Mouse (Mus musculus) limb, embryonic 12.5 days (tissue): ENCODE measurements around the gene Gm10944. TPM values are rescaled to one million over a fixed set of nuclear protein-coding genes. Genes with fewer than 3 reads are reported as not detected.

ENCODE experiments used
- ATAC-seq: fragments of 200-750 bp; cut with Nextera tagmentation; 2 replicates; pipeline ENCODE4 v1.8.0; 2017; ENCODE audit warnings: low read depth, moderate TSS enrichment; ENCODE audit not compliant: insufficient number of reproducible peaks, insufficient read depth, low FRiP score, low TSS enrichment
- H3K27ac ChIP-seq: fragments of 300-500 bp; sonication (generic); 2 replicates; pipeline ENCODE4 v1.5.1; 2016; ENCODE audit warnings: mild to moderate bottlenecking, moderate library complexity
- H3K27me3 ChIP-seq: fragments of 300-500 bp; sonication (generic); 2 replicates; pipeline ENCODE4 v1.6.1; 2016; ENCODE audit warnings: mild to moderate bottlenecking, moderate library complexity
- H3K36me3 ChIP-seq: fragments of 300-500 bp; sonication (generic); 2 replicates; pipeline ENCODE4 v1.6.1; 2016; ENCODE audit warnings: mild to moderate bottlenecking, moderate library complexity
- H3K4me1 ChIP-seq: fragments of 300-500 bp; sonication (generic); replicated peaks from 2 replicates; pipeline ENCODE4 v1.6.1; 2016
- H3K4me2 ChIP-seq: fragments of 300-500 bp; sonication (generic); 2 replicates; pipeline ENCODE4 v1.6.1; 2016; ENCODE audit warnings: mild to moderate bottlenecking, moderate library complexity
- H3K4me3 ChIP-seq: fragments of 300-500 bp; sonication (generic); replicated peaks from 2 replicates; pipeline ENCODE4 v1.5.1; 2016; ENCODE audit warnings: mild to moderate bottlenecking
- H3K9ac ChIP-seq: fragments of 300-500 bp; sonication (generic); replicated peaks from 2 replicates; pipeline ENCODE4 v1.6.1; 2016; ENCODE audit warnings: mild to moderate bottlenecking, moderate library complexity
- H3K9me3 ChIP-seq: fragments of 300-500 bp; sonication (generic); 2 replicates; pipeline ENCODE4 v1.6.1; 2016; ENCODE audit warnings: mild to moderate bottlenecking, moderate library complexity
- WGBS: fragments of 180-500 bp; shearing (Covaris S2); methylation state at CpG from one replicate; pipeline ENCODE4 v1.1.7; 2016; 5-methylcytosine and 5-hydroxymethylcytosine counted together
- polyA plus RNA-seq: library from polyadenylated mRNA; unstranded; fragments of >200 nt; fragmentation: Nextera tagmentation; extraction: Ambion mirVana; gene quantifications from 2 replicates; pipeline ENCODE4 v1.2.1, GENCODE M21; 2016

Gm10944 gene
- polyA plus RNA-seq, 1 experiment from 2014 or later, result not detected

- no peak overlapping the region for H3K9ac ChIP-seq
- H3K27me3 ChIP-seq, result no peaks in the 10 kb centered on the region
- no peaks in the 10 kb centered on the region for H3K36me3 ChIP-seq
- no peak overlapping the region for H3K4me2 ChIP-seq
- no peaks in the 10 kb centered on the region for H3K4me1 ChIP-seq
- no peak overlapping the region for H3K4me3 ChIP-seq
- H3K9me3 ChIP-seq, result no peaks in the 10 kb centered on the region
- WGBS, result 86% methylated on average over 2 of the region's 2 CpGs
- ATAC-seq, result no peak
- no peak overlapping the region for H3K27ac ChIP-seq
Measured at GRCm38 (mm10) chr10:10710359-10710758, 29.2 kb downstream of the Gm10944 start.

- Histone ChIP-seq H3K9ac (no peak overlapping the region), H3K4me2 (no peak overlapping the region), H3K4me3 (no peak overlapping the region), H3K4me1 (no peaks in the 10 kb centered on the region), H3K36me3 (no peaks in the 10 kb centered on the region), H3K27ac (no peak overlapping the region), H3K27me3 (no peaks in the 10 kb centered on the region), H3K9me3 (no peaks in the 10 kb centered on the region)
- 77% methylated on average over 2 of the region's 2 CpGs for whole genome bisulfite sequencing
- no peak for ATAC-seq
Measured at GRCm38 (mm10) chr10:10710837-10711236, 29.7 kb downstream of the Gm10944 start.

GRCm38 (mm10) chr10:10726501-10726900 lies 45.4 kb downstream of the Gm10944 start:
- no peaks in the 10 kb centered on the region for H3K36me3 ChIP-seq
- no peak overlapping the region for H3K4me3 ChIP-seq
- H3K27ac ChIP-seq, result no peak overlapping the region
- H3K4me2 ChIP-seq, result no peak overlapping the region
- H3K9ac ChIP-seq, result no peak overlapping the region
- H3K27me3 ChIP-seq, result no peaks in the 10 kb centered on the region
- WGBS, result 91% methylated on average over 3 of the region's 3 CpGs
- H3K4me1 ChIP-seq, result no peaks in the 10 kb centered on the region
- no peaks in the 10 kb centered on the region for H3K9me3 ChIP-seq
- ATAC-seq, result no peak

Other genes with a start within 250 kb of the Gm10944 start
- gene Adgb, start 209.0 kb upstream of the Gm10944 start, polyA plus RNA-seq, result 0.16 and 0.33 TPM in 2 replicates
- 25.0 and 30.4 TPM in 2 replicates for gene Rab32, start 123.1 kb upstream of the Gm10944 start, polyA plus RNA-seq